Mouse (Mus musculus) midbrain, embryonic 13.5 days (tissue): ENCODE measurements around the gene Fnip2. TPM values are rescaled to one million over a fixed set of nuclear protein-coding genes. Genes with fewer than 3 reads are reported as not detected.
A peak's percentile ranks its signal among the peaks of the same experiment; 100 is the strongest.
"Not testable (repeated sequence)": the region's sequence is repeated elsewhere in the genome, so short reads cannot be mapped to it uniquely, and the experiment has no call there.

Experiments used
- ATAC-seq: fragments of 200-750 bp; cut with Nextera tagmentation; 2 replicates; pipeline ENCODE4 v1.8.0; 2017; ENCODE audit warnings: mild to moderate bottlenecking, moderate TSS enrichment, moderate library complexity
- H3K27ac ChIP-seq: fragments of 300-500 bp; sonication (generic); 2 replicates; pipeline ENCODE4 v1.5.1; 2015; ENCODE audit warnings: inconsistent platforms, mild to moderate bottlenecking, moderate library complexity
- H3K27me3 ChIP-seq: fragments of 300-500 bp; sonication (generic); 2 replicates; pipeline ENCODE4 v1.6.1; 2015; ENCODE audit warnings: mild to moderate bottlenecking, inconsistent platforms
- H3K36me3 ChIP-seq: fragments of 300-500 bp; sonication (generic); 2 replicates; pipeline ENCODE4 v1.6.1; 2015; ENCODE audit warnings: mild to moderate bottlenecking, inconsistent platforms
- H3K4me1 ChIP-seq: fragments of 300-500 bp; sonication (generic); replicated peaks from 2 replicates; pipeline ENCODE4 v1.6.1; 2015; ENCODE audit warnings: inconsistent platforms
- H3K4me2 ChIP-seq: fragments of 300-500 bp; sonication (generic); replicated peaks from 2 replicates; pipeline ENCODE4 v1.6.1; 2015; ENCODE audit warnings: moderate library complexity, mild to moderate bottlenecking, inconsistent platforms
- H3K4me3 ChIP-seq: fragments of 300-500 bp; sonication (generic); replicated peaks from 2 replicates; pipeline ENCODE4 v1.5.1; 2015; ENCODE audit warnings: mild to moderate bottlenecking, inconsistent platforms
- H3K9ac ChIP-seq: fragments of 300-500 bp; sonication (generic); replicated peaks from 2 replicates; pipeline ENCODE4 v1.6.1; 2015; ENCODE audit warnings: mild to moderate bottlenecking, inconsistent platforms
- H3K9me3 ChIP-seq: fragments of 300-500 bp; sonication (generic); 2 replicates; pipeline ENCODE4 v1.6.1; 2016; ENCODE audit warnings: mild to moderate bottlenecking, inconsistent platforms
- WGBS: fragments of 180-500 bp; shearing (Covaris S2); methylation state at CpG from one replicate; pipeline ENCODE4 v1.1.7; 2015; 5-methylcytosine and 5-hydroxymethylcytosine counted together
- polyA plus RNA-seq: library from polyadenylated mRNA; unstranded; fragments of >200 nt; fragmentation: Nextera tagmentation; extraction: Ambion mirVana; gene quantifications from 2 replicates; pipeline ENCODE4 v1.2.1, GENCODE M21; 2015

Gene Fnip2
- polyA plus RNA-seq, 1 experiment from 2014 or later, result 6.1 TPM

- H3K27me3 ChIP-seq, result no peaks in the 10 kb centered on the region
- no peak overlapping the region for H3K4me2 ChIP-seq
- ATAC-seq, result no peak
- H3K4me1 ChIP-seq, result peaks cover 11% of the 10 kb centered on the region
- no peak overlapping the region for H3K27ac ChIP-seq
- H3K36me3 ChIP-seq, result no peaks in the 10 kb centered on the region
- no peaks in the 10 kb centered on the region for H3K9me3 ChIP-seq
- H3K9ac ChIP-seq, result no peak overlapping the region
- WGBS, result 92% methylated on average over 5 of the region's 5 CpGs
- no peak overlapping the region for H3K4me3 ChIP-seq
Observed at GRCm38 (mm10) chr3:79448421-79448820, 119.2 kb downstream of the Fnip2 start.

- ATAC-seq, H3K4me1 ChIP-seq, H3K9me3 ChIP-seq, H3K4me2 ChIP-seq, H3K36me3 ChIP-seq, H3K27ac ChIP-seq, H3K27me3 ChIP-seq, H3K9ac ChIP-seq, H3K4me3 ChIP-seq: not testable (repeated sequence)
- 92% methylated on average over 3 of the region's 3 CpGs for WGBS
Observed at GRCm38 (mm10) chr3:79446648-79447047, 120.9 kb downstream of the Fnip2 start.

DNA sequence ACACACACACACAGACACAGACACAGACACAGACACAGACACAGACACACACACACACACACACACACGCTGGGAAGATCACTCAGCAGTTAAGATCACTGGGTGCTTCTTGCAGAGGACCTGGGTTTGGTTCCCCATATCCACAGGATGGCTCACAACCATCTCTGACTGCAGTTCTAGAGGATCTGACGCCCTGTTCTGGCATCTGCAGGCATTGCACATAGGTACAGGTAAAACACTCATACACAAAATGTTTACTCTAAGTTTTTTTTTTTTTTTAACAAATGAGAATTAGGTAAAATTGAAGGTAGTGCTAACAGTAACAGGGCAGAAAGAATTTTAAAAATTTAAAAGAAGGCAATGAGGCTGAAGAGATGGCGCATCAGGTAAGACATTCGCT is 121.5 kb downstream of the Fnip2 start:
- Histone ChIP-seq H3K9ac (no peak overlapping the region), H3K4me3 (no peak overlapping the region), H3K9me3 (no peaks in the 10 kb centered on the region), H3K36me3 (no peaks in the 10 kb centered on the region), H3K4me2 (no peak overlapping the region), H3K4me1 (no peaks in the 10 kb centered on the region; the same call in 1 of the 2 replicates), H3K27me3 (no peaks in the 10 kb centered on the region), H3K27ac (no peak overlapping the region)
- ATAC-seq, result no peak
- 90% methylated on average over 4 of the region's 4 CpGs for WGBS

DNA sequence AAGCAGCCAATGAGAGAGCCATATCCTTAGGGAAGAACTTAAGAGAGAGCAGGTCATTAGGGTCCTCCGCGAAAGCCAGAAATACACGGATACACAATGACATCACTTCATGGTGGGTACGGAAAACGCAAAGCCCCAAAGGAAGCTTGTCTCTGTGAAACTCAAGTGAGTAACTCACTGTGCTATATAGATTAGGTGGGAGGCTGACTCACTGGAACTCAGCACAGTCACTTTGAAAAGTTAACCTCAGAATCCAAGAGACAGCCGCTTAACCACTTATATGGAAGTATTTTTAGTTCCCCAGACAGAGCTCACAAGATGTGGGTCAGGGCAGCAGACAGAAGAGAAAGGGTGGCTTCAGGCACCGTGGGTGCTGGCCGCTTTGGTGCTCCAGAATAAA is 122.6 kb downstream of the Fnip2 start:
- Histone ChIP-seq H3K36me3 (no peaks in the 10 kb centered on the region), H3K4me2 (no peak overlapping the region), H3K4me3 (no peak overlapping the region), H3K27ac (no peak overlapping the region), H3K9ac (no peak overlapping the region), H3K4me1 (no peaks in the 10 kb centered on the region; the same call in 1 of the 2 replicates), H3K9me3 (no peaks in the 10 kb centered on the region), H3K27me3 (no peaks in the 10 kb centered on the region)
- 80% methylated on average over 8 of the region's 8 CpGs for WGBS
- no peak for ATAC-seq

GRCm38 (mm10) chr3:79443850-79444249 is 123.7 kb downstream of the Fnip2 start:
- WGBS, result 66% methylated on average over 4 of the region's 4 CpGs
- ATAC-seq, result no peak
- H3K4me3 ChIP-seq, result no peak overlapping the region

DNA sequence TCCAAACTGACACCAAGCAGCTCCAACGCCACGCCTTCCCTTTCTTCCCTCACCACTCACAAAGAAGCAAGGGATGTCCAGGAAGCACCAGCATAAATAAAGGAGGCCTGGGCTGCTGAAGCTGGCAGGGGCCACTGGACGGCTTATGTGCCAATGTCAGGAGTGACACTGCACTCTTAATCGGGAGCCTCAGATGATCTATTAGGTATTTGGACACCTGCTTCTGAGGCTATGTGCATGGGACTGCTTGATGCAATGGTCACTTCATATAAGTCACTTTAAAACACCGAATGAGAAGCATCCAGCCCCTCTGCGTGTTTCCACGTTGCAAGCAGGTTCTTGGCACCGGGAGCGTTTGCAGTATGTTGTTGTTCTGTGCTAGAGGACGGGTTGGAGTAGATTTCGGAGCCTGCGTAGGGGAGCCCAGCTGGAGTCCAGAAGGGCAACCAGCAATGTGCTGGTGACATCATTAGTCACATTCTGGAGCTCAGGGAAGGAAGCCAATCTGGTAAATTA is 126.6 kb downstream of the Fnip2 start:
- H3K9ac ChIP-seq, result no peak overlapping the region
- no peak overlapping the region for H3K4me3 ChIP-seq
- no peaks in the 10 kb centered on the region for H3K27me3 ChIP-seq
- no peaks in the 10 kb centered on the region; the same call in 1 of the 2 replicates for H3K4me1 ChIP-seq
- H3K9me3 ChIP-seq, result no peaks in the 10 kb centered on the region
- H3K4me2 ChIP-seq, result no peak overlapping the region
- no peaks in the 10 kb centered on the region for H3K36me3 ChIP-seq
- ATAC-seq, result 0 out of 2 replicates have a peak, but pooled peaks have one; percentile 62
- WGBS, result 71% methylated on average over 12 of the region's 12 CpGs
- H3K27ac ChIP-seq, result peak overlapping the region; percentile 3; the same call in 1 of the 2 replicates

More at GRCm38 (mm10) chr3:79443850-79444249, 123.7 kb downstream of the Fnip2 start:
- Histone ChIP-seq H3K27me3 (no peaks in the 10 kb centered on the region), H3K27ac (no peak overlapping the region), H3K36me3 (no peaks in the 10 kb centered on the region), H3K4me1 (no peaks in the 10 kb centered on the region; the same call in 1 of the 2 replicates), H3K4me2 (no peak overlapping the region), H3K9ac (no peak overlapping the region), H3K9me3 (no peaks in the 10 kb centered on the region)

- Histone ChIP-seq H3K9me3 (no peaks in the 10 kb centered on the region), H3K27me3 (no peaks in the 10 kb centered on the region; the same call in 1 of the 2 replicates), H3K4me2 (no peak overlapping the region), H3K4me3 (no peak overlapping the region), H3K27ac (no peak overlapping the region), H3K9ac (no peak overlapping the region), H3K4me1 (no peaks in the 10 kb centered on the region; the same call in 1 of the 2 replicates), H3K36me3 (no peaks in the 10 kb centered on the region)
- no peak for ATAC-seq
- WGBS, result 98% methylated on average over 3 of the region's 3 CpGs
Observed at GRCm38 (mm10) chr3:79438276-79438675, 129.3 kb downstream of the Fnip2 start.

- H3K9ac ChIP-seq, result no peak overlapping the region
- 95% methylated on average over 7 of the region's 7 CpGs for WGBS
- H3K4me1 ChIP-seq, result no peaks in the 10 kb centered on the region; the same call in 1 of the 2 replicates
- H3K4me3 ChIP-seq, result no peak overlapping the region
- no peaks in the 10 kb centered on the region for H3K36me3 ChIP-seq
- H3K4me2 ChIP-seq, result no peak overlapping the region
- H3K9me3 ChIP-seq, result no peaks in the 10 kb centered on the region
- H3K27me3 ChIP-seq, result no peaks in the 10 kb centered on the region; the same call in 1 of the 2 replicates
- ATAC-seq, result no peak
- no peak overlapping the region for H3K27ac ChIP-seq
Observed at GRCm38 (mm10) chr3:79436186-79436585, 131.4 kb downstream of the Fnip2 start.

DNA sequence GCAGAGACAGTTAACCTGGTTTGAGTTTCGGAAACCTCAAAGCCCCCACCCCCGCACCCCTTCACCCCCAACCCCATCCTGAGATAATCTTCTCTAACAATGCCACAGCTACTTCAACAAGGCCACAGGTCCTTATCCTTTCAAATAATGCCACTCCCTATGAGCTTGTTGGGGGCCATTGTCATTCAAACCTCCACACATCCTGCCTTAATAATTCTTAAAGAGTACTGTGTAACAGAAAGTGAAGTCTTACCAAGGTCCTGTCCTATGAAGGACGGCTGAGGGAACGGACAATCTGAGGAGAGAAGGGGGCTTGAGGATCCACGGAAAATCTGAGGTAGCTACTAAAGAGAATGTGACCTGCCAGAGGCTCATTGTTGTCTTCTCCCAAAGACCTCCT is 132.6 kb downstream of the Fnip2 start:
- H3K4me1 ChIP-seq, result no peaks in the 10 kb centered on the region
- 19% methylated on average over 5 of the region's 5 CpGs for WGBS
- ATAC-seq, result no peak
- H3K27me3 ChIP-seq, result no peaks in the 10 kb centered on the region; the same call in 1 of the 2 replicates
- no peaks in the 10 kb centered on the region for H3K36me3 ChIP-seq
- no peak overlapping the region for H3K27ac ChIP-seq
- H3K4me2 ChIP-seq, result no peak overlapping the region
- H3K9me3 ChIP-seq, result no peaks in the 10 kb centered on the region
- no peak overlapping the region for H3K9ac ChIP-seq
- H3K4me3 ChIP-seq, result no peak overlapping the region

DNA sequence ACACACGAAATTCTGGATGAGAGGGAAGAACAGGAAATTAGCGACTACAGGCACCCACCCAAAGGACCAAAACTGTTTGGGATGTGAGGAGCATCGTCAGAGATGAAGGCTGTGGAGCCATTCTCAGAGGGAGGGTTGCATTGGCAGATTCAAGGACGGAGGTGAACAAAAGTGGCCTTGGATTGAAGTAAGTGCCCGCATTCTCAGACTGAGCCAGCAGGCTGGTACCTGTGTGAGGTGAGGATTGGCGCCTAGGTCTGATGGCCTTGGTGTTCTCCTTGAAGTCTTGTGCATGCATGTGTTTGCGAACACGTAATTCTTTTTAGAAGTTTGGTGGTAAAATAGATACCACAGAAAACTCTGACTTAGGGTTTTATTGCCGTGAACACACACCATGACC is 133.2 kb downstream of the Fnip2 start:
- no peak overlapping the region for H3K4me3 ChIP-seq
- no peak overlapping the region for H3K27ac ChIP-seq
- H3K4me2 ChIP-seq, result no peak overlapping the region
- no peaks in the 10 kb centered on the region for H3K9me3 ChIP-seq
- 76% methylated on average over 9 of the region's 9 CpGs for WGBS
- no peak overlapping the region for H3K9ac ChIP-seq
- no peak for ATAC-seq
- H3K27me3 ChIP-seq, result no peaks in the 10 kb centered on the region; the same call in 1 of the 2 replicates
- no peaks in the 10 kb centered on the region for H3K4me1 ChIP-seq
- no peaks in the 10 kb centered on the region for H3K36me3 ChIP-seq

DNA sequence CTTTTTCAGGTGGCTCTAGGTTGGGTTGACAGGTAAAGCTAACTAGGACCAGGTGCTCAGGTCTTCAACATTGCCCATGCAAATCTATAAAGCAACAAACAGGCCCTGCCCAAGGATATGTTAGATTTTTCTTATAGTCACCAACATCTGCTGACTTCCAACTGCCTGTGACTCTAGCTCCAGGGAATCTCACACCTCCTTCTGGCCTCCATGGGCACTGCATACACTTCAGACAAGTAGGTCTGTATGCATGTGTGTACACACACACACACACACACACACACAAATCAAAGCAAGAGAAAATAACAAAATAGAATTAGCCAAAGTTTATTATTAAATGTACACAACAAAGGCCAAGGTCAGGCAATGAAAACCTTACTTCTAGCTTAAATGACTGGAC is 134.0 kb downstream of the Fnip2 start:
- no peaks in the 10 kb centered on the region; the same call in 1 of the 2 replicates for H3K27me3 ChIP-seq
- no peak overlapping the region for H3K9ac ChIP-seq
- no peak overlapping the region for H3K4me3 ChIP-seq
- no peak overlapping the region for H3K4me2 ChIP-seq
- no peaks in the 10 kb centered on the region for H3K4me1 ChIP-seq
- no peak for ATAC-seq
- no peaks in the 10 kb centered on the region for H3K36me3 ChIP-seq
- H3K9me3 ChIP-seq, result no peaks in the 10 kb centered on the region
- H3K27ac ChIP-seq, result no peak overlapping the region

- Histone ChIP-seq H3K27me3 (no peaks in the 10 kb centered on the region), H3K27ac (no peak overlapping the region), H3K4me2 (no peak overlapping the region), H3K36me3 (no peaks in the 10 kb centered on the region), H3K9me3 (no peaks in the 10 kb centered on the region), H3K4me3 (no peak overlapping the region), H3K9ac (no peak overlapping the region), H3K4me1 (no peaks in the 10 kb centered on the region)
- ATAC-seq, result no peak
- 95% methylated on average over 1 of the region's 1 CpGs for WGBS
Observed at GRCm38 (mm10) chr3:79425441-79425840, 142.2 kb downstream of the Fnip2 start.

DNA sequence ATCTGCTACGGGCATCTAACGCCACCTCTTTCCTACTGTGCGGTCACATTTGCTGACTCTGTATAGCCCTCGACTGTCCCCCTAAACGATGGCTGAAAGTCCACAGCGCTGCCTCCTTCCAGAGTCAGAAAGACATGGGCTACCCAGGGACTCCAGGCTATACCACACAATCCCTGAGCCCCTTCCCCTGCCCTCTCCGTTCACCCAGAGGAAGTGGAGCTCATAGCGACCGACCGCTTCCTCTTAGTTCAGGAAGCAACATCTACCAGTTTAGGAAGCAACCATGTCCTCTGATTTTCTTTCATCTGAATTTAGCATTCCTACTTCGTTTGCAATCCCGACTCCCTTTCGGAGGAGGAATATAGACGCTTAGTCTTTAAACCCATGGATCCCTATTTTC is 148.7 kb downstream of the Fnip2 start:
- H3K9ac ChIP-seq, result no peak overlapping the region
- no peaks in the 10 kb centered on the region for H3K27me3 ChIP-seq
- 86% methylated on average over 14 of the region's 14 CpGs for WGBS
- H3K4me3 ChIP-seq, result no peak overlapping the region
- no peak overlapping the region for H3K27ac ChIP-seq
- no peak overlapping the region for H3K4me2 ChIP-seq
- no peaks in the 10 kb centered on the region for H3K36me3 ChIP-seq
- peaks cover 23% of the 10 kb centered on the region for H3K4me1 ChIP-seq
- no peak for ATAC-seq
- no peaks in the 10 kb centered on the region for H3K9me3 ChIP-seq
